Mouse (Mus musculus): Measurements from ENCODE around the gene Copb1.

GRCm38 (mm10) chr7:114183416-114183815, 71.1 kb downstream of the Copb1 start:
- TF ChIP-seq CTCF (IDR thresholded peaks at IDR 0.05) = no peak
- TF ChIP-seq POLR2A (IDR thresholded peaks at IDR 0.05; ENCODE audit: insufficient read depth, low read depth, low read length) = no peak

All from heart, adult 2 months (tissue).